Mouse (Mus musculus): Measurements from ENCODE around the gene Olfr1325.

DNA sequence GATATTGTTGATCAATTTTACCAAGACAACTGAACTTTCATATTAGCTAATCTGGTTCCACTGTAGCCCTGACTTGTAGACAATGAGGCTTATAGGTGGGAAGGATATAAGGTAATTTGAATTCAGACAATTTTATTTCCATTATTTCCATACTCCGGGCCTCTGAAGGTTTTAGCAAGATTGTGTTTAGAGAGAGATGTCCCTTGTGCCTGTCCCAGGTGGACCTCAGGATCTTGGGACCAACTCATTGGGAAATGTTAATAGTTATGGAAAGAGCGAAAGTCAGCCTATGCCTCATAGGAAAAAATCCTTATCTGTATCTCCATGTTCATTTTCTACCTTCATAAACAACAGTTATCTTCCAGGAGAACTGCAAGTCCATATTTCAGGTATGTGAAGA lies at the start of gene Olfr1325:
- TF ChIP-seq CTCF (IDR thresholded peaks at IDR 0.05; ENCODE audit: control insufficient read depth, insufficient read depth, insufficient read length), result no peak
- no peak for TF ChIP-seq USF1 (IDR thresholded peaks at IDR 0.05; ENCODE audit: low read depth)
- no peak for TF ChIP-seq MAX (IDR thresholded peaks at IDR 0.05)
